Comparison of ENCODE assay signal across 14 mouse cellular contexts in genomic region chr4:69105188-69105587, GRCm38 (mm10).
"Had no signal": no experiment of that assay in that cellular context is flagged by ENCODE, and none has a peak within 500 bp of the region (broad histone marks: within the 10 kb centered on the region; RNA-seq: fewer than 3 reads in every experiment).

No protein-coding gene starts in this region.

- H3K4me3 ChIP-seq: midbrain, embryonic 10.5 days; midbrain, embryonic 12.5 days; midbrain, embryonic 15.5 days; neural tube, embryonic 12.5 days; stomach, embryonic 15.5 days had no signal

- DNase-seq: lung, adult 18-20 months; lung, embryonic 14.5 days; lung, postnatal 10 days; lung, postnatal 4 days; right cerebral cortex, postnatal 14 days; thymus, adult 18-20 months; thymus, postnatal 14 days; thymus, postnatal 4 days had no signal

- H3K27ac ChIP-seq: midbrain, embryonic 10.5 days; midbrain, embryonic 12.5 days; midbrain, embryonic 15.5 days; neural tube, embryonic 12.5 days; stomach, embryonic 15.5 days; stomach, postnatal 0 days had no signal
